Mouse (Mus musculus) limb, embryonic 12.5 days (tissue): ENCODE results near the gene Cab39. TPM values are rescaled to one million over a fixed set of nuclear protein-coding genes. Genes with fewer than 3 reads are reported as not detected.

Experiments
- ATAC-seq: fragments of 200-750 bp; cut with Nextera tagmentation; 2 replicates; pipeline ENCODE4 v1.8.0; 2017; ENCODE audit warnings: low read depth, moderate TSS enrichment; ENCODE audit not compliant: insufficient number of reproducible peaks, insufficient read depth, low FRiP score, low TSS enrichment
- H3K27ac ChIP-seq: fragments of 300-500 bp; sonication (generic); 2 replicates; pipeline ENCODE4 v1.5.1; 2016; ENCODE audit warnings: mild to moderate bottlenecking, moderate library complexity
- H3K27me3 ChIP-seq: fragments of 300-500 bp; sonication (generic); 2 replicates; pipeline ENCODE4 v1.6.1; 2016; ENCODE audit warnings: mild to moderate bottlenecking, moderate library complexity
- H3K36me3 ChIP-seq: fragments of 300-500 bp; sonication (generic); 2 replicates; pipeline ENCODE4 v1.6.1; 2016; ENCODE audit warnings: mild to moderate bottlenecking, moderate library complexity
- H3K4me1 ChIP-seq: fragments of 300-500 bp; sonication (generic); replicated peaks from 2 replicates; pipeline ENCODE4 v1.6.1; 2016
- H3K4me2 ChIP-seq: fragments of 300-500 bp; sonication (generic); 2 replicates; pipeline ENCODE4 v1.6.1; 2016; ENCODE audit warnings: mild to moderate bottlenecking, moderate library complexity
- H3K4me3 ChIP-seq: fragments of 300-500 bp; sonication (generic); replicated peaks from 2 replicates; pipeline ENCODE4 v1.5.1; 2016; ENCODE audit warnings: mild to moderate bottlenecking
- H3K9ac ChIP-seq: fragments of 300-500 bp; sonication (generic); replicated peaks from 2 replicates; pipeline ENCODE4 v1.6.1; 2016; ENCODE audit warnings: mild to moderate bottlenecking, moderate library complexity
- H3K9me3 ChIP-seq: fragments of 300-500 bp; sonication (generic); 2 replicates; pipeline ENCODE4 v1.6.1; 2016; ENCODE audit warnings: mild to moderate bottlenecking, moderate library complexity
- WGBS: fragments of 180-500 bp; shearing (Covaris S2); methylation state at CpG from one replicate; pipeline ENCODE4 v1.1.7; 2016; 5-methylcytosine and 5-hydroxymethylcytosine counted together
- polyA plus RNA-seq: library from polyadenylated mRNA; unstranded; fragments of >200 nt; fragmentation: Nextera tagmentation; extraction: Ambion mirVana; gene quantifications from 2 replicates; pipeline ENCODE4 v1.2.1, GENCODE M21; 2016

Gene Cab39
- polyA plus RNA-seq, 1 experiment from 2014 or later: 42.5 TPM

- Histone ChIP-seq H3K9ac (no peak overlapping the region), H3K4me2 (no peak overlapping the region), H3K9me3 (no peaks in the 10 kb centered on the region), H3K4me3 (no peak overlapping the region), H3K36me3 (no peaks in the 10 kb centered on the region), H3K27me3 (no peaks in the 10 kb centered on the region), H3K27ac (no peak overlapping the region), H3K4me1 (no peaks in the 10 kb centered on the region)
- no peak for ATAC-seq
- 88% methylated on average over 4 of the region's 4 CpGs for WGBS
Measured at GRCm38 (mm10) chr1:85761665-85762064, 31.6 kb upstream of the Cab39 start.

- Histone ChIP-seq H3K4me1 (no peaks in the 10 kb centered on the region), H3K9me3 (no peaks in the 10 kb centered on the region), H3K9ac (no peak overlapping the region), H3K27ac (no peak overlapping the region), H3K4me2 (no peak overlapping the region), H3K4me3 (no peak overlapping the region), H3K27me3 (no peaks in the 10 kb centered on the region), H3K36me3 (no peaks in the 10 kb centered on the region)
- WGBS: 90% methylated on average over 6 of the region's 6 CpGs
- ATAC-seq: no peak
Measured at GRCm38 (mm10) chr1:85763386-85763785, 29.9 kb upstream of the Cab39 start.

- H3K27ac ChIP-seq: no peak overlapping the region
- H3K9ac ChIP-seq: no peak overlapping the region
- no peak overlapping the region for H3K4me3 ChIP-seq
- H3K27me3 ChIP-seq: no peaks in the 10 kb centered on the region
- no peak for ATAC-seq
- no peaks in the 10 kb centered on the region for H3K36me3 ChIP-seq
- no peak overlapping the region for H3K4me2 ChIP-seq
- no peaks in the 10 kb centered on the region for H3K4me1 ChIP-seq
- no peaks in the 10 kb centered on the region for H3K9me3 ChIP-seq
- 91% methylated on average over 4 of the region's 4 CpGs for WGBS
Measured at GRCm38 (mm10) chr1:85764291-85764690, 28.9 kb upstream of the Cab39 start.

GRCm38 (mm10) chr1:85766120-85766519, 27.1 kb upstream of the Cab39 start:
- 0 out of 2 replicates have a peak, but pooled peaks have one; percentile 37 for ATAC-seq
- Histone ChIP-seq H3K9ac (no peak overlapping the region), H3K36me3 (no peaks in the 10 kb centered on the region), H3K27ac (no peak overlapping the region), H3K27me3 (no peaks in the 10 kb centered on the region), H3K4me3 (no peak overlapping the region), H3K9me3 (no peaks in the 10 kb centered on the region), H3K4me2 (no peak overlapping the region), H3K4me1 (no peaks in the 10 kb centered on the region)
- WGBS: 76% methylated on average over 3 of the region's 3 CpGs

- no peak overlapping the region for H3K27ac ChIP-seq
- WGBS: 63% methylated on average over 1 of the region's 1 CpGs
- no peak overlapping the region for H3K4me3 ChIP-seq
- no peaks in the 10 kb centered on the region for H3K36me3 ChIP-seq
- H3K4me1 ChIP-seq: no peaks in the 10 kb centered on the region
- no peaks in the 10 kb centered on the region for H3K27me3 ChIP-seq
- H3K4me2 ChIP-seq: no peak overlapping the region
- no peak overlapping the region for H3K9ac ChIP-seq
- no peak for ATAC-seq
- H3K9me3 ChIP-seq: no peaks in the 10 kb centered on the region
Measured at GRCm38 (mm10) chr1:85767754-85768153, 25.5 kb upstream of the Cab39 start.

- no peak for ATAC-seq
- H3K27me3 ChIP-seq: 0 out of 2 replicates have a peak, but pooled peaks cover 3% of the 10 kb centered on the region
Measured at GRCm38 (mm10) chr1:85771976-85772375, 21.3 kb upstream of the Cab39 start.

GRCm38 (mm10) chr1:85775136-85775535, 18.1 kb upstream of the Cab39 start:
- H3K4me1 ChIP-seq: no peaks in the 10 kb centered on the region
- H3K27me3 ChIP-seq: 0 out of 2 replicates have a peak, but pooled peaks cover 3% of the 10 kb centered on the region
- no peak overlapping the region for H3K9ac ChIP-seq
- no peak for ATAC-seq
- WGBS: 88% methylated on average over 7 of the region's 7 CpGs
- no peaks in the 10 kb centered on the region for H3K9me3 ChIP-seq
- H3K4me3 ChIP-seq: no peak overlapping the region
- H3K27ac ChIP-seq: no peak overlapping the region
- no peaks in the 10 kb centered on the region for H3K36me3 ChIP-seq
- no peak overlapping the region for H3K4me2 ChIP-seq

More at GRCm38 (mm10) chr1:85771976-85772375, 21.3 kb upstream of the Cab39 start:
- no peak overlapping the region for H3K4me2 ChIP-seq
- H3K27ac ChIP-seq: no peak overlapping the region
- no peak overlapping the region for H3K9ac ChIP-seq
- no peaks in the 10 kb centered on the region for H3K36me3 ChIP-seq
- WGBS: 81% methylated on average over 3 of the region's 3 CpGs
- no peak overlapping the region for H3K4me3 ChIP-seq
- no peaks in the 10 kb centered on the region for H3K4me1 ChIP-seq
- H3K9me3 ChIP-seq: no peaks in the 10 kb centered on the region

GRCm38 (mm10) chr1:85776154-85776553, 17.1 kb upstream of the Cab39 start:
- Histone ChIP-seq H3K27ac (no peak overlapping the region), H3K9me3 (no peaks in the 10 kb centered on the region), H3K27me3 (0 out of 2 replicates have a peak, but pooled peaks cover 3% of the 10 kb centered on the region), H3K36me3 (no peaks in the 10 kb centered on the region), H3K4me1 (no peaks in the 10 kb centered on the region), H3K4me2 (no peak overlapping the region), H3K9ac (no peak overlapping the region), H3K4me3 (no peak overlapping the region)
- 46% methylated on average over 10 of the region's 10 CpGs for WGBS
- ATAC-seq: no peak

- no peak within 1 kb of the TSS for H3K4me3 ChIP-seq
- no peaks in the 10 kb centered on the region for H3K9me3 ChIP-seq
- WGBS: 93% methylated on average over 4 of the region's 4 CpGs
- H3K9ac ChIP-seq: no peak within 1 kb of the TSS
- 0 out of 2 replicates have a peak, but pooled peaks cover 3% of the 10 kb centered on the region for H3K27me3 ChIP-seq
- H3K4me2 ChIP-seq: no peak within 1 kb of the TSS
- no peaks in the 10 kb centered on the region for H3K36me3 ChIP-seq
- no peaks in the 10 kb centered on the region for H3K4me1 ChIP-seq
- no peak for ATAC-seq
- no peak within 1 kb of the TSS for H3K27ac ChIP-seq
Measured at GRCm38 (mm10) chr1:85778436-85778835, 14.8 kb upstream of the Cab39 start, which contains the start of gene A630001G21Rik. TSS of gene A630001G21Rik (minus strand) at chr1:85778643.

GRCm38 (mm10) chr1:85779012-85779411, 14.2 kb upstream of the Cab39 start:
- no peak overlapping the region for H3K9ac ChIP-seq
- no peak overlapping the region for H3K4me3 ChIP-seq
- 0 out of 2 replicates have a peak, but pooled peaks cover 3% of the 10 kb centered on the region for H3K27me3 ChIP-seq
- WGBS: 62% methylated on average over 3 of the region's 3 CpGs
- ATAC-seq: no peak
- no peak overlapping the region for H3K27ac ChIP-seq
- no peaks in the 10 kb centered on the region for H3K4me1 ChIP-seq
- no peaks in the 10 kb centered on the region for H3K36me3 ChIP-seq
- H3K4me2 ChIP-seq: no peak overlapping the region
- no peaks in the 10 kb centered on the region for H3K9me3 ChIP-seq

- no peak overlapping the region for H3K9ac ChIP-seq
- 0 out of 2 replicates have a peak, but pooled peaks cover 3% of the 10 kb centered on the region for H3K27me3 ChIP-seq
- no peak overlapping the region for H3K27ac ChIP-seq
- no peak for ATAC-seq
- no peaks in the 10 kb centered on the region for H3K9me3 ChIP-seq
- WGBS: 76% methylated on average over 4 of the region's 4 CpGs
- H3K4me3 ChIP-seq: no peak overlapping the region
- H3K36me3 ChIP-seq: no peaks in the 10 kb centered on the region
- H3K4me1 ChIP-seq: no peaks in the 10 kb centered on the region
- no peak overlapping the region for H3K4me2 ChIP-seq
Measured at GRCm38 (mm10) chr1:85779428-85780180, 13.6 kb upstream of the Cab39 start.
